Mouse (Mus musculus) central nervous system, embryonic 11.5 days (tissue): ENCODE data around the gene Prl7c1. TPM values are rescaled to one million over a fixed set of nuclear protein-coding genes. Genes with fewer than 3 reads are reported as not detected.

Experiments used
- polyA plus RNA-seq: library from polyadenylated mRNA; depleted of rRNA; stranded (reverse); fragments of >200 nt; gene quantifications from 2 replicates; pipeline ENCODE4 v1.2.3, GENCODE M21; 2012; rRNA removed

Gene Prl7c1
- not detected in 2 replicates for polyA plus RNA-seq

GRCm38 (mm10) chr13:27780704-27781103, at the start of gene Prl7c1:
Gene Prl7c1, minus strand, starts transcription at chr13:27780804.

DNA sequence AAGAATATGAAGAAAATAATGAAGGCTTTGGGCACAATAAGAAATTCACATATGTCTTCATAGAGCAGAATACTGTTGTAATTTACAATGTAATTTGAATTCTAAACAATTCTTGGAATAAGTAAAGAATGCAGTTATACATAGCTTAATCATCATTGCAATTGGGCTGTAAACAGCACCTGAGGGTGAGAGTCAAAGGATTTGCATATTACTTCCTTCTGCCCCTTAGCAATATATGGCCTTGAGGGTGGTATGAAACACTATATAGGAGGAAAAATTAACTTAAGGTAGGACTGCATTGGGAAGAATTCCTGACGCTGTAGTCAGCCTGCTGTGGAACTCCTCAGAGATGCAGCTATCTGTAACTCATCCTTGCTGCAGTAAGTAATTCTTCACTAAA, 20.8 kb upstream of the Prl7c1 start, which contains the start of gene Prl2a1:
Gene Prl2a1 (plus strand): TSS at position 301 of the 400 bp plus-strand sequence.

Other genes starting within 250 kb of the Prl7c1 start
- 0.58 TPM in 1 of 2 replicates, not detected in the other for gene Prl8a9, start 216.2 kb downstream of the Prl7c1 start, polyA plus RNA-seq
- gene Prl8a1, start 198.6 kb downstream of the Prl7c1 start, polyA plus RNA-seq: not detected in 2 replicates
- gene Prl7b1, start 170.2 kb downstream of the Prl7c1 start, polyA plus RNA-seq: not detected in 2 replicates
- not detected in 2 replicates for gene Prl7a1, start 138.3 kb downstream of the Prl7c1 start, polyA plus RNA-seq
- gene Prl7a2, start 112.8 kb downstream of the Prl7c1 start, polyA plus RNA-seq: 0.25 TPM in 1 of 2 replicates, not detected in the other
- gene Prl7d1, start 64.1 kb downstream of the Prl7c1 start, polyA plus RNA-seq: 0.06 TPM in 1 of 2 replicates, not detected in the other
- gene Prl2a1, start 20.9 kb upstream of the Prl7c1 start, polyA plus RNA-seq: not detected in 2 replicates
- gene Prl2c1, start 68.5 kb upstream of the Prl7c1 start, polyA plus RNA-seq: not detected in 2 replicates
- gene Prl4a1, start 235.4 kb upstream of the Prl7c1 start, polyA plus RNA-seq: not detected in 2 replicates